Mouse (Mus musculus) spleen, adult 2 months (tissue): ENCODE results near the gene Hoxa13. TPM values are rescaled to one million over a fixed set of nuclear protein-coding genes. Genes with fewer than 3 reads are reported as not detected.
A peak's percentile ranks its signal among the peaks of the same experiment; 100 is the strongest.

Experiments
- DNase-seq, 2 experiments: peaks; one replicate each; pipeline versions ENCODE4 v3.0.0 to v3.0.0-alpha.2; 2012 to 2021; ENCODE audit warnings: low spot score in 2 of 2, low read depth in 1 of 2
- H3K27ac ChIP-seq: fragments of 200-500 bp; 2 replicates; pipeline ENCODE4 v1.5.1; 2012; ENCODE audit warnings: low read length, inconsistent platforms; ENCODE audit not compliant: insufficient read depth
- H3K27me3 ChIP-seq: fragments of 200-500 bp; 2 replicates; pipeline ENCODE4 v1.6.1; 2012; ENCODE audit warnings: mild to moderate bottlenecking, moderate library complexity, low read length, inconsistent platforms; ENCODE audit not compliant: control insufficient read depth, insufficient read depth
- H3K36me3 ChIP-seq: fragments of 200-500 bp; 2 replicates; pipeline ENCODE4 v1.6.1; 2012; ENCODE audit warnings: mild to moderate bottlenecking, low read length, inconsistent platforms; ENCODE audit not compliant: control insufficient read depth, insufficient read depth
- H3K4me1 ChIP-seq: fragments of 200-500 bp; 2 replicates; pipeline ENCODE4 v1.6.1; 2011; ENCODE audit warnings: inconsistent platforms; ENCODE audit not compliant: control insufficient read depth, insufficient read depth, insufficient read length
- H3K4me3 ChIP-seq: fragments of 200-500 bp; 2 replicates; pipeline ENCODE4 v1.5.1; 2011; ENCODE audit warnings: mild to moderate bottlenecking, inconsistent platforms; ENCODE audit not compliant: insufficient read depth, insufficient read length; ENCODE audit errors: extremely low read depth
- CTCF ChIP-seq: fragments of 200-500 bp; IDR thresholded peaks from 2 replicates; pipeline ENCODE4 v1.5.1; 2011; ENCODE audit warnings: mild to moderate bottlenecking, inconsistent platforms; ENCODE audit not compliant: insufficient read depth, insufficient read length, insufficient replicate concordance; ENCODE audit errors: extremely low read depth
- POLR2A ChIP-seq: fragments of 200-500 bp; IDR thresholded peaks from 2 replicates; pipeline ENCODE4 v1.6.1; 2011; ENCODE audit warnings: low read depth, low read length, inconsistent platforms
- WGBS: fragments of 180-500 bp; shearing (Covaris S2); methylation state at CpG from one replicate; pipeline ENCODE4 v1.1.7; 2018; 5-methylcytosine and 5-hydroxymethylcytosine counted together
- polyA plus RNA-seq: library from polyadenylated mRNA; depleted of rRNA; stranded (reverse); fragments of >200 nt; gene quantifications from 2 replicates; pipeline ENCODE4 v1.2.3, GENCODE M21; 2012

Gene Hoxa13
- polyA plus RNA-seq, 1 experiment: not detected

- no peak for TF ChIP-seq POLR2A
- no peak for TF ChIP-seq CTCF
- peaks cover 15% of the 10 kb centered on the region for H3K4me1 ChIP-seq
- H3K27ac ChIP-seq: no peak overlapping the region
- peaks cover 45% of the 10 kb centered on the region for H3K27me3 ChIP-seq
- H3K36me3 ChIP-seq: no peaks in the 10 kb centered on the region
- no peak overlapping the region for H3K4me3 ChIP-seq
- WGBS: 88% methylated on average over 3 of the region's 3 CpGs
- DNase-seq: no peak
Measured at GRCm38 (mm10) chr6:52215070-52215469, 45.6 kb downstream of the Hoxa13 start.

- H3K27ac ChIP-seq: no peak overlapping the region
- no peak for DNase-seq
- peaks cover 15% of the 10 kb centered on the region for H3K4me1 ChIP-seq
- H3K36me3 ChIP-seq: no peaks in the 10 kb centered on the region
- TF ChIP-seq CTCF (no peak), POLR2A (no peak)
- 58% methylated on average over 5 of the region's 5 CpGs for WGBS
- H3K4me3 ChIP-seq: no peak overlapping the region
- peaks cover 46% of the 10 kb centered on the region for H3K27me3 ChIP-seq
Measured at GRCm38 (mm10) chr6:52214271-52214670, 46.4 kb downstream of the Hoxa13 start.

- Histone ChIP-seq H3K27me3 (peaks cover 40% of the 10 kb centered on the region), H3K27ac (no peak within 1 kb of the TSS)
Measured at GRCm38 (mm10) chr6:52213119-52213986, 47.3 kb downstream of the Hoxa13 start, which contains the start of the genes Hoxa3 and Gm28308. TSS of gene Hoxa3 (minus strand) at chr6:52213336. TSS of gene Gm28308 (minus strand) at chr6:52213339.

GRCm38 (mm10) chr6:52212556-52213118 lies 48.0 kb downstream of the Hoxa13 start:
- Histone ChIP-seq H3K27ac (no peak overlapping the region), H3K27me3 (peaks cover 33% of the 10 kb centered on the region)
- no peak for DNase-seq

More at GRCm38 (mm10) chr6:52213119-52213986, 47.3 kb downstream of the Hoxa13 start, which contains the start of the genes Hoxa3 and Gm28308:
- DNase-seq: no peak
- Histone ChIP-seq H3K4me3 (peak within 1 kb of the TSS; percentile 54), H3K4me1 (peaks cover 15% of the 10 kb centered on the region), H3K36me3 (no peaks in the 10 kb centered on the region)
- TF ChIP-seq POLR2A (no peak), CTCF (no peak)
- 4% methylated on average over 38 of the region's 38 CpGs for WGBS

GRCm38 (mm10) chr6:52211961-52212360 lies 48.7 kb downstream of the Hoxa13 start:
- Histone ChIP-seq H3K27ac (no peak overlapping the region), H3K27me3 (peaks cover 26% of the 10 kb centered on the region), H3K4me3 (peak overlapping the region; percentile 40; the same call in 1 of the 2 replicates), H3K4me1 (peaks cover 7% of the 10 kb centered on the region), H3K36me3 (no peaks in the 10 kb centered on the region)
- 2% methylated on average over 13 of the region's 13 CpGs for WGBS
- no peak for DNase-seq
- TF ChIP-seq POLR2A (no peak), CTCF (no peak)

More at GRCm38 (mm10) chr6:52212556-52213118, 48.0 kb downstream of the Hoxa13 start:
- TF ChIP-seq CTCF (no peak), POLR2A (no peak)
- H3K4me1 ChIP-seq: peaks cover 12% of the 10 kb centered on the region
- peak overlapping the region; percentile 54 for H3K4me3 ChIP-seq
- no peaks in the 10 kb centered on the region for H3K36me3 ChIP-seq
- WGBS: 1% methylated on average over 22 of the region's 22 CpGs

GRCm38 (mm10) chr6:52211170-52211935 lies 49.3 kb downstream of the Hoxa13 start:
- DNase-seq: peak in 1 of 2 experiments; percentile 64
- WGBS: 3% methylated on average over 37 of the region's 37 CpGs
- H3K36me3 ChIP-seq: no peaks in the 10 kb centered on the region
- no peak overlapping the region for H3K27ac ChIP-seq
- peaks cover 24% of the 10 kb centered on the region for H3K27me3 ChIP-seq
- TF ChIP-seq CTCF (peak; percentile 76), POLR2A (no peak)
- peak overlapping the region; percentile 40; the same call in 1 of the 2 replicates for H3K4me3 ChIP-seq
- H3K4me1 ChIP-seq: peaks cover 3% of the 10 kb centered on the region
